Mouse (Mus musculus) embryonic fibroblast, embryonic 13.5 days (primary cell): ENCODE results near the gene Rdh1. TPM values are rescaled to one million over a fixed set of nuclear protein-coding genes. Genes with fewer than 3 reads are reported as not detected.

Experiments
- H3K27ac ChIP-seq: 2 replicates; pipeline ENCODE4 v1.5.1; 2012; ENCODE audit warnings: low read length, control low read depth, inconsistent platforms; ENCODE audit not compliant: insufficient read depth
- H3K4me1 ChIP-seq: 2 replicates; pipeline ENCODE4 v1.6.1; 2011; ENCODE audit warnings: low read length; ENCODE audit not compliant: control insufficient read depth, insufficient read depth
- H3K4me3 ChIP-seq: 2 replicates; pipeline ENCODE4 v1.5.1; 2011; ENCODE audit warnings: mild to moderate bottlenecking, control low read depth, low read length; ENCODE audit not compliant: insufficient read depth
- CTCF ChIP-seq: IDR thresholded peaks from 2 replicates; pipeline ENCODE4 v1.5.1; 2011; ENCODE audit warnings: mild to moderate bottlenecking, control low read depth, low read length, moderate library complexity, borderline replicate concordance; ENCODE audit not compliant: insufficient read depth
- POLR2A ChIP-seq: IDR thresholded peaks from 2 replicates; pipeline ENCODE4 v1.6.1; 2011; ENCODE audit warnings: low read depth, mild to moderate bottlenecking, control low read depth, low read length, moderate library complexity
- polyA plus RNA-seq: library from polyadenylated mRNA; stranded (reverse); fragments of >200 nt; gene quantifications from 2 replicates; pipeline ENCODE4 v1.2.4, GENCODE M21; 2011; ENCODE audit warnings: low read depth; ENCODE audit not compliant: missing spikeins, insufficient read length

Gene Rdh1
- 0.17 and 0.30 TPM in 2 replicates for polyA plus RNA-seq

- no peaks in the 10 kb centered on the region for H3K4me1 ChIP-seq
- TF ChIP-seq POLR2A (no peak), CTCF (no peak)
- H3K4me3 ChIP-seq, result no peak within 1 kb of the TSS
- H3K27ac ChIP-seq, result no peak within 1 kb of the TSS
These were observed at the start of gene Rdh1, which contains the start of gene Rdh16f1 for GRCm38 (mm10) chr10:127759181-127760110. Rdh1 (plus strand) TSS chr10:127759721. Rdh16f1 (plus strand) TSS chr10:127759787.

DNA sequence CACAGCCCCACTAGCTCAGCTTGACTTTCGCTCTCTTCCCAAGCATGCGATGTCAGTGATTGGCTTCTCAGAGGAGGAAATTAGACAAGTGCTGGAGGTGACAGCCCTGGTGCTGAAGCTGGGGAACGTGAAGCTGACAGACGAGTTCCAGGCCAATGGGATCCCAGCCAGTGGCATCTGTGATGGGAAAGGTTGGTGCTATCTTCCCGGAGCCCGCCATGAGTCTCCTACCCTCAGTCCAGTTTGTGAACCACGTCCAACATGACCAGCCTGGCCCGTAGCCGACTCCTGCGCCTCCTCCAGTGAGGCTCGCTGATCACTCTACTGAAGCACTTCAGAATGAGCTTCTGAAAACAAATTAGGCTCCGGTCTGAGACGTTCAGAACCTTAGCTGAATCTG, 49.2 kb upstream of the Rdh1 start:
- no peaks in the 10 kb centered on the region for H3K4me1 ChIP-seq
- no peak overlapping the region for H3K4me3 ChIP-seq
- H3K27ac ChIP-seq, result no peak overlapping the region
- no peak for TF ChIP-seq CTCF
- no peak for TF ChIP-seq POLR2A

DNA sequence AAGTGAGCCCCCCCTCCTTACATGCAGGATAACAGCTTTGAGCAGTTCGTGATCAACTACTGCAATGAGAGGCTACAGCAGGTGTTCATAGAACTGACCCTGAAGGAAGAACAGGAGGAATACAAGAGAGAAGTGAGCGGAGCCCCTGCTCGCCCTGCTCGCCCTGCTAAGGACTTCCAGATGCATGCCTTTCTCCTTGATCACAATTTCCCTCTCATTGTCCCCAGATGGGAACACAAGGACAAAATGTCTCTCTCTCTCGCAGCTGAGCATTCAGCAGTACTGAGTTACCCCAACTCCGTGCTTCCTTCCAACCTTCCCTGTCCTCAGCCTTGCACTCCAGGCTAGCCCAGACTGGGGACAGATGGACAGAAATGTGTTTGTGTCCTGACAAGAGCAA, 46.8 kb upstream of the Rdh1 start:
- Histone ChIP-seq H3K27ac (no peak overlapping the region), H3K4me3 (no peak overlapping the region), H3K4me1 (no peaks in the 10 kb centered on the region)
- TF ChIP-seq POLR2A, result no peak
- no peak for TF ChIP-seq CTCF

DNA sequence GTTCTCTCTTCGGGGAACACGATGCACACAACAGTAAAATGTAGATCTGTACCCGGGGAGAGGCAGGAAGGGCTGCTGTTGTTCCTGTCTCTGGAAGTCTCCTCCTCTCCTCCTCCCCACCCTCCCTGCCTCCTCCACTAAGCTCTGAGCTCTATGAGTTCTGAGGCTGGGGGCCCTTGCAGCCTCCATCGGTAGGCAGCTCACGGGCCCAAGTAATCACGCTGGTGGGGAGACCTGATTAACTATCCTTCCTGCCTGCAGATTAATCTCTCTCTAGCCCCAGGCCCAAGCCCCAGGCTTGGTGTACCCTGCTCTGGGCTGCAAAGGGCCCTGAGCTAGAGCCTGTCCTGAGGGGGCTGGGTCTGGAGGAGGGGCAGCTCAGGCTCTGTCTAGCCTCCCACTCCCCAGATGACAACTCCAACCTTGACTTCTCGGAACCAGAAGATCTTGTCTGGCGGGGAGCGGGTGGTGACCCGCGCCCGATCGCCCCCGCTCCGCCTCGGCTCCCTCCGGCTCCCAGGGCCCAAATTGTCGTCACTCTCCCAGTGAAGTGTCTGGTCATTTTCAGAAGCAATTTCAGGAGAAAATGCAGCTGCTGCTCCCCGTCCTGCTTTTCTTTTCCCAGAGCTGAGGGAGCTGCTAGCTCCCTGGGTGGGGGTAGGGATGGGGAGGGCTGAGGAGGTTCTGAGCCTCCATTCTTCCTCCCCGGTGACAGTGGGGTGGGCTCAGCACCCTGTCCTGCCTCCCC, 37.7 kb upstream of the Rdh1 start:
- H3K4me1 ChIP-seq, result no peaks in the 10 kb centered on the region
- no peak for TF ChIP-seq POLR2A
- no peak for TF ChIP-seq CTCF
- no peak overlapping the region for H3K27ac ChIP-seq
- no peak overlapping the region for H3K4me3 ChIP-seq

DNA sequence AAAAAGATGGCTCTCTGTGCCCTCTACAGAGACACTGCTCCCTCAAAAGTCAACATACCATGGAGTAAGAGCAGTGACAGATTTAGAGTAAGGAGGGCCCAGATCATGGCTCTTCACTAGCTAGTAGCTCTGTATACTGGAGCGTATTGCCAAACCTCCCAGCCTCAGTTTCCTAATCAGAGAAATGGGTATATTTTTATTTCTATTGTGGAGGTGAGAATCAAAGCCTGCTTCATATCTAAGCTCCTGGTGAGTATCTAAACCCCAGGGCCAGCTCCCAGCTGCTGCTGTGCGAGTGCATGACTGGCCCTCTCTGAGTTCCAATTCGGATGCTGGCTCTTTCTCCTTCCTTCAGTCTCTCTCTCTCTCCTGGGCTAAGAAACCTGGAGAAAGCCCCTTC, 35.3 kb upstream of the Rdh1 start, which contains the start of gene Tac2:
Gene Tac2 (plus strand): TSS at position 301 of the 400 bp plus-strand sequence.
- H3K4me1 ChIP-seq, result no peaks in the 10 kb centered on the region
- no peak within 1 kb of the TSS for H3K4me3 ChIP-seq
- H3K27ac ChIP-seq, result no peak within 1 kb of the TSS
- TF ChIP-seq POLR2A (no peak), CTCF (no peak)

- H3K4me3 ChIP-seq, result no peak overlapping the region
- TF ChIP-seq POLR2A, result no peak
- TF ChIP-seq CTCF, result no peak
- H3K27ac ChIP-seq, result no peak overlapping the region
- H3K4me1 ChIP-seq, result no peaks in the 10 kb centered on the region
These were observed 34.4 kb upstream of the Rdh1 start for GRCm38 (mm10) chr10:127725136-127725535.

- no peak overlapping the region for H3K27ac ChIP-seq
- no peak overlapping the region for H3K4me3 ChIP-seq
- no peaks in the 10 kb centered on the region for H3K4me1 ChIP-seq
- TF ChIP-seq CTCF (no peak), POLR2A (no peak)
These were observed 31.1 kb upstream of the Rdh1 start for GRCm38 (mm10) chr10:127728437-127728836.

GRCm38 (mm10) chr10:127730285-127730932, 29.1 kb upstream of the Rdh1 start:
- Histone ChIP-seq H3K27ac (no peak overlapping the region), H3K4me3 (no peak overlapping the region), H3K4me1 (no peaks in the 10 kb centered on the region)
- no peak for TF ChIP-seq CTCF
- no peak for TF ChIP-seq POLR2A

- Histone ChIP-seq H3K4me3 (no peak overlapping the region), H3K4me1 (no peaks in the 10 kb centered on the region), H3K27ac (no peak overlapping the region)
- TF ChIP-seq POLR2A (no peak), CTCF (no peak)
These were observed 28.6 kb upstream of the Rdh1 start for GRCm38 (mm10) chr10:127730933-127731310.

DNA sequence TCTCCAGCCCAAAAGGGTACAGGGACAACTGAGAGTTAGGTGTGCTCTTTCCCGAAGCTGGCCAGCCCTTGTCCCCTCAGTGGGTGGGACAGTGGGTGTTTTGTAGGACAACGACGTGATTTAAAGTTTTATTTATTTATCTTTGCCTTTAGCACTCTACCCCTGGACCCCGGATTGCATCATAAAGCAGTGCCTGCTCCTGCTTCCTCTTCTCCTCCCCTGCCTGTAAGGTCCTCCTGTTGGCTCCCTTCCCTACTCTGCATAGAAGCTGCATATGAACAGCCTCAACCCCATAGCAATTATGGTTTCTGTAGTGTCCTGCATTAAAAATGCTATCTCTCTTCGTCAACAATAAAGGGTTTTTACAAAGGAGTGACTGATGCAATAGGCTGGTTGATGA, 28.1 kb upstream of the Rdh1 start:
- no peak for TF ChIP-seq CTCF
- TF ChIP-seq POLR2A, result no peak
- Histone ChIP-seq H3K27ac (no peak overlapping the region), H3K4me3 (no peak overlapping the region), H3K4me1 (no peaks in the 10 kb centered on the region)
